Mouse (Mus musculus): ENCODE data around the gene Tpte.

DNA sequence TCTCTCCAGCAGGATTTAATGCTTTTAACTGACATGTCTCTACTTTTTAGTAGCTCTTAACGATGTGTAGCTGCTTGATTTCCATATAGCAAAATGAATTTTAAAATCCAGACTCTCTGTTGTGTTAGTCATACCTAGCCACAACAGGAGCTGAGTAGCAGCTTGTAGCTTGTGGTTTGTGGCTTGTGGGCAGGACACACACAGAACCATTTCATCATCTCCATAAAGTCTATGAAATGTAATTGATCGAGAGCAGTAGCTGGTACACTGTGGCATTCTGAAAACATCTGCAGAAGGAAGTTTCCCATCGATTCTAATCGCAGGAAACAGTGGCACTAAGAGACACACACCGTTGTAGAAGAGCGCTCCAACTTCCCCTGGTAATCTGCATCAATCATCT is 122.5 kb downstream of the Tpte start:
- no peak for TF ChIP-seq POLR2A (IDR thresholded peaks at IDR 0.05; ENCODE audit: borderline replicate concordance, extremely low read depth, insufficient read depth, insufficient read length, poor library complexity, severe bottlenecking)
- no peak for TF ChIP-seq CTCF (IDR thresholded peaks at IDR 0.05; ENCODE audit: borderline replicate concordance, extremely low read depth, insufficient read depth, insufficient read length)

Data from brain, embryonic 14.5 days (tissue).